Mouse (Mus musculus): ENCODE measurements around the gene Plekhm1.

Plekhm1 gene

DNA sequence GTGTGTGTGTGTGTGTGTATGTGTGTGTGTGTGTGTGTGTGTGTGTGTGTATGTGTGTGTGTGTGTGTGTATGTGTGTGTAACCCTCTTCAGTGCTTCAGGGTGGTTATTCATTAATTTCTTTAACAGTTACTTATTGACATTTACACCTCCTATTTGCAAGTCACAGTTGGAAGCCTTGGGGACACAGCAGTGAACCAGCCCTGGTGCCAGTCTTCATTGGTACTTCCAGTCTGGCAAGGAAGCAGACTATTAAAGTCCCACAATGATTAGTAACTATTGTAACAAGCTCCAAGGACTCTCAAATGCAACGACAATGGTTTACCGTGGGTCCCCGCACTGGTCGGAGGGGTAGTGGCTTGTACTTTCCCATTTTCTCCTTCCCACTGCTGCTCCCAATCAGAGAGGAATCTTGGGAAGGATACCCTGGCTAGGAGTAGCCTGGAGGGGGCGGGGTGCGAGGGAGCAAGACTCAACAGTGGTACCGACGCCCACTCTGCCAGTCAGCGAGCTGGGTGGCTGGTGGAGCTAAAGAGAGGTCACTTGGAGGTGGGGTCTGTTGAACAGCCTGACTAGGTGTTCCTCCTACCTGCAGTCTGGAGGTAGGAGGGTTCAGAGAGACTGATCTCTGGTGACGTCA, 97.6 kb downstream of the Plekhm1 start:
- in situ Hi-C loops (cut with MboI) = loop anchor here (5.0 kb wide), 1 partner anchor 33 kb away; no protein-coding TSS in a partner anchor

Measured in mature B cell (primary cell).